Mouse (Mus musculus): ENCODE measurements around the gene Arhgef7. TPM values are rescaled to one million over a fixed set of nuclear protein-coding genes. Genes with fewer than 3 reads are reported as not detected.

The Arhgef7 gene
- polyA plus RNA-seq, 1 experiment from 2014 or later: 9.4 TPM

DNA sequence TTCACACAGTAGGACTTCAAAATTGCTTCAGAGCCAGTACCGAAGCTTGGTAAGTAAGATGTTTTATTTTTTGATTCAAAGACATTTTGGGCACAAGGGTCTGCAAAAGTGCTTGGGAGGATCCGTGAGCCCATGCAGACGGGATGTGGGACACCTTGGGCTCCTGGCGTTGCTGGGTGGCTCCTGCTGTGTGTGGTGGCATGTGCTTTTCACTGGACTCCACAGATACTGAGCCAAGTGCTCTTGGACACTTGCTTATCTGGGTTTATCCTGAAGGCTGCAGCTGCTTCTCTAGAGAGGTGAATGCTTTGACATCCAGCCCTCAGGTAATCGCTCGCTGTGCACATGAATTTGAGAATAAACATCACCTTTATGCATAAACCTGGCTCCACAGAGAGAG, 55.1 kb downstream of the Arhgef7 start:
- H3K27ac ChIP-seq: no peak overlapping the region
- peaks cover 32% of the 10 kb centered on the region for H3K36me3 ChIP-seq
- ATAC-seq (ENCODE audit: low read depth) (no peak), DNase-seq (no peak)
- H3K27me3 ChIP-seq: no peaks in the 10 kb centered on the region
- no peak overlapping the region for H3K4me2 ChIP-seq
- no peak overlapping the region for H3K4me3 ChIP-seq (replicated peaks)
- peaks cover 26% of the 10 kb centered on the region for H3K4me1 ChIP-seq (replicated peaks)
- 79% methylated on average over 6 of the region's 6 CpGs for WGBS (ENCODE audit: insufficient replicate concordance)
- H3K9me3 ChIP-seq (replicated peaks): no peaks in the 10 kb centered on the region
- H3K9ac ChIP-seq: no peak overlapping the region; the same call in 1 of the 2 replicates

DNA sequence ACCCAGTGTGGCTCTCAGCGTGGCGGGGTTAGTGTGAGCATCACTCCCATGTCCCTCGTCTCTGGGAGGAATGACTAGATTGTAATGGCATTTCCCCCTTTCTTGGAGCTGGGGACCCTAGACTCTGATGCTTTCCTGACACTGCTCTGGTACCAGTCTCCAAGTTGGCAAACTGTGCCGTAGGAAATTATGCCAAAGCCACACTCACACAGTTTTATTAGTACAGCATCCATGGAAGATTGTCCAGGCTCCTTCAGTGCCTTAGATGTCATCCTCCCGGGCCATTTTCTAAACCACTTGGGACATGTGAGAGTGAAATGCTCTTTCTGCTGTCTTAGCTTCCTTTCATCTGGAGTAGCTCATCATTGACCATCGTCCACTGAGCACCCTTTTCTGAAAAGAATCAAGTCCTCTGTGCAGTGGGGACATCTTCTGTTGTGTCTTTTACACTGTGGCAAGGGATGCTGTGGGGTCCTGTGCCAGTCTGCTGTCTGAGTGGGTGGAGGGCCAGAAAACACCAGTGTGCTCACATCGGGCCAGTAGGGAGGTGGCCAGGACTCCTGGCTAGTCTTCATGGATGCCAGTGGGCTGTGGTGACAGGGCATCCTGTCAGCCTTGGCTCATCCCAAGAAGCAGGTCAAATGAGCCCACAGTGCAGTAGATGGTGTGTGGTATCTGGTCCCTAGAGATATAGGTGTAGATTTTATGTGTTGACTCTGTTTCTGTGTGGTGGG, 56.5 kb downstream of the Arhgef7 start:
- 76% methylated on average over 7 of the region's 7 CpGs for WGBS (ENCODE audit: insufficient replicate concordance)
- Histone ChIP-seq H3K4me1 (replicated peaks) (peaks cover 15% of the 10 kb centered on the region), H3K4me2 (no peak overlapping the region), H3K9me3 (replicated peaks) (no peaks in the 10 kb centered on the region), H3K9ac (no peak overlapping the region), H3K4me3 (replicated peaks) (no peak overlapping the region), H3K27me3 (no peaks in the 10 kb centered on the region), H3K27ac (no peak overlapping the region), H3K36me3 (peaks cover 32% of the 10 kb centered on the region)
- DNase-seq (no peak), ATAC-seq (ENCODE audit: low read depth) (no peak)

DNA sequence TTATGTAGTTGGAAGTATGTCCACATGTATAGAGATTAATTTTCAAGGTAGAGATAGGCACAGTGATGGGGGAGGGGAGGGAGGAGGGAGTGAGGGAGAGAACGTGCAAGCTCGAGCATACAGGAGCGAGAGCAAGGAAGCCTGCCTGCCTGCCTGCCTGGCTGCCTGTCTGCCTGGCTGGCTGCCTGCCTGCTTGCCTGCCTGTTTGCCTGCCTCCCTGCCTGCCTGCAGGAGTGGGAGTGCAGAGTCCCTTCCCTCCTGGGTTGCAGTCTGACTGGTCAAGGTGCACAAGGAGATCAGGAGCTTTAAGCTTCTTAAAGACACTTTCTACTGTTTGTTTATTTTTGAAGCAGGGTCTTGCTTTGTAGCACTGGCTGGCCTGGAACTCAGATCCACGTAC, 57.6 kb downstream of the Arhgef7 start:
- 38% methylated on average over 4 of the region's 4 CpGs for WGBS (ENCODE audit: insufficient replicate concordance)

DNA sequence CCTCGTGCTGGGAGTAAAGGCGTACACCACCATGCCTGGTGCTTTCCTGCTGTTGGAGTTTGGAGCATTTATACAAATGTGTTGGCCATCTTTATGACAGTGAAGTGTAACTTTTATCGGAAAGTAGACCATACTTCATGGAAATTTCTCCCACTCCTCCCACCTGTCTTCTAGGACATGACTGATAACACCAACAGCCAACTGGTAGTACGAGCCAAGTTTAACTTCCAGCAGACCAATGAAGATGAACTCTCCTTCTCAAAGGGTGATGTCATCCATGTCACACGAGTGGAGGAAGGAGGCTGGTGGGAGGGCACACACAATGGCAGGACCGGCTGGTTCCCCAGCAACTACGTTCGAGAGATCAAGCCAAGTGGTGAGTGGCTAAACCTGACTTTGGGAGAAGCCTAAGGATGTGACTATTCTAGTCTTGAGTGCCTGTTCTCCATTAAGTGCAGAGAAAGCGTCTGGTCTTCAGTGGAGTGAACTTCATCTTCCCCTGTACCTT, 58.1 kb downstream of the Arhgef7 start:
- no peak overlapping the region for H3K4me2 ChIP-seq
- H3K9ac ChIP-seq: no peak overlapping the region
- no peak for DNase-seq
- no peaks in the 10 kb centered on the region for H3K9me3 ChIP-seq (replicated peaks)
- 65% methylated on average over 9 of the region's 9 CpGs for WGBS (ENCODE audit: insufficient replicate concordance)
- no peak overlapping the region for H3K4me3 ChIP-seq (replicated peaks)
- peaks cover 32% of the 10 kb centered on the region for H3K36me3 ChIP-seq
- ATAC-seq (ENCODE audit: low read depth): no peak
- no peaks in the 10 kb centered on the region for H3K27me3 ChIP-seq
- no peak overlapping the region for H3K27ac ChIP-seq
- H3K4me1 ChIP-seq (replicated peaks): peaks cover 4% of the 10 kb centered on the region; the same call in 1 of the 2 replicates

More for the DNA sequence above, 57.6 kb downstream of the Arhgef7 start:
- H3K4me1 ChIP-seq (replicated peaks): peaks cover 4% of the 10 kb centered on the region; the same call in 1 of the 2 replicates
- no peak overlapping the region for H3K4me3 ChIP-seq (replicated peaks)
- H3K36me3 ChIP-seq: peaks cover 32% of the 10 kb centered on the region
- no peak overlapping the region for H3K4me2 ChIP-seq
- H3K9ac ChIP-seq: no peak overlapping the region
- ATAC-seq (ENCODE audit: low read depth): no peak
- no peaks in the 10 kb centered on the region for H3K9me3 ChIP-seq (replicated peaks)
- H3K27ac ChIP-seq: no peak overlapping the region
- H3K27me3 ChIP-seq: no peaks in the 10 kb centered on the region
- no peak for DNase-seq

DNA sequence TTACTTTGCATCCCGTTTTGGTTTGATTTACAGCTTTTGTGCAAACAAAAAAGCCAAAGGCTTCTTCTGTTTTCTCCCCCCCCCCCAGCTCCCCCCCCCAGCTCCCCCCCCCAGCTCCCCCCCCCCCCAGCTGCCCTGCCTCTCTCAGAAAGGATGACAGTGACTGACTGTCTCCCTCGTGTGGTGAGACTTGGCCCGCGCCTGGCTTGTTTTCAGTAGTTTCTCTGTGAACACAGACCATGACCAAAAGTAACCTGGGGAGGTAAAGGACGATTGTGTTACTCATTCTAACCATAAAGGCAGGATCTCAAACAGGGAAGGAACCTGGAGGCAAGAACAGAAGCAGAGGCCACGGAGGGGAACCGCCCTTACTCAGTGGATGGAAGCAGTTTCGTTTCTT, 60.7 kb downstream of the Arhgef7 start:
- Histone ChIP-seq H3K4me1 (replicated peaks) (peaks cover 4% of the 10 kb centered on the region; the same call in 1 of the 2 replicates), H3K4me2 (no peak overlapping the region), H3K27ac (no peak overlapping the region), H3K9me3 (replicated peaks) (no peaks in the 10 kb centered on the region), H3K4me3 (replicated peaks) (no peak overlapping the region), H3K9ac (no peak overlapping the region), H3K27me3 (no peaks in the 10 kb centered on the region), H3K36me3 (peaks cover 41% of the 10 kb centered on the region)
- DNase-seq: no peak
- 55% methylated on average over 8 of the region's 8 CpGs for WGBS (ENCODE audit: insufficient replicate concordance)
- no peak for ATAC-seq (ENCODE audit: low read depth)

DNA sequence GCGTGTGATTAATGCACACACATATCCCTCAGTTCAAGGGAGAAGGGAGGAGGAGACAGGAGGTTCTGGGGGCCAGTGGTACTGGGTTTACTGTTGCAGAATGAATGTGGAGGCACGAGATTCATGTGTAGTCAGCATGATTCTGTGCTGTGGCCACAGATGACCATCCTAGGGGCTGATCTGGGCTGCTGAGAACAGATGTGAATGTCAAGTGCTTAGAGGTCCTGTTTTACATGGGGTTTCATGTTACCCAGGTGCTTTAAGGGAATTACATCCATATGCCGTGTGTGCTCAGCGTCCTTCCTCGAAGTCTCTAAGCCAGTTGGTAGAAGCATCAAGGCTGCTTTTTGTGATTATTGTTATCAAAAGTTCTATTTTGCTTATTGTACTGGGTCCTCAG, 61.6 kb downstream of the Arhgef7 start:
- peaks cover 4% of the 10 kb centered on the region; the same call in 1 of the 2 replicates for H3K4me1 ChIP-seq (replicated peaks)
- no peak overlapping the region for H3K9ac ChIP-seq
- peaks cover 34% of the 10 kb centered on the region for H3K36me3 ChIP-seq
- H3K4me3 ChIP-seq (replicated peaks): no peak overlapping the region
- 81% methylated on average over 5 of the region's 5 CpGs for WGBS (ENCODE audit: insufficient replicate concordance)
- no peaks in the 10 kb centered on the region for H3K9me3 ChIP-seq (replicated peaks)
- ATAC-seq (ENCODE audit: low read depth) (no peak), DNase-seq (no peak)
- H3K27me3 ChIP-seq: no peaks in the 10 kb centered on the region
- H3K27ac ChIP-seq: no peak overlapping the region
- no peak overlapping the region for H3K4me2 ChIP-seq

DNA sequence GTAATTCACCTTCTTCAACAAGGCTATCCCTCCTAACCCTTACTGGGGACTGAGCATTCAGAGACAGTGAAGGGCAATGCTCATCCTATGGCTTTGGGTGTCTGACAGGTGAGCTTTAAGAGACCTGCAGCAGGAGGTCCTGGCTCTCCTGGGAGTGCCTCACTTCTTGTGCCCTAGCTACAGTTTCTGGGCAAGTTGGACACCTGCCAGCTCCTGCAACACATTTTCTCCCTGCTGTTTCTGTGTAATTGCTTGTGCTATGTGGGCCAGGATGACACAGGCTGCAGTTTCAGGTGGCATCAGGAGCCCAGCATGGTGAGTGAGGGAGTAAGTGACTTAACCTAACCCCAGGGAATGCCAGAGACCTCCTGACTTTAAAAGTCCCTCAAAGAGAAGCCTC, 67.4 kb downstream of the Arhgef7 start:
- no peaks in the 10 kb centered on the region for H3K9me3 ChIP-seq (replicated peaks)
- peaks cover 27% of the 10 kb centered on the region for H3K36me3 ChIP-seq
- H3K27me3 ChIP-seq: no peaks in the 10 kb centered on the region
- DNase-seq (no peak), ATAC-seq (ENCODE audit: low read depth) (no peak)
- no peak overlapping the region for H3K4me3 ChIP-seq (replicated peaks)
- no peak overlapping the region for H3K4me2 ChIP-seq
- no peak overlapping the region for H3K9ac ChIP-seq
- no peak overlapping the region for H3K27ac ChIP-seq
- no peaks in the 10 kb centered on the region for H3K4me1 ChIP-seq (replicated peaks)

DNA sequence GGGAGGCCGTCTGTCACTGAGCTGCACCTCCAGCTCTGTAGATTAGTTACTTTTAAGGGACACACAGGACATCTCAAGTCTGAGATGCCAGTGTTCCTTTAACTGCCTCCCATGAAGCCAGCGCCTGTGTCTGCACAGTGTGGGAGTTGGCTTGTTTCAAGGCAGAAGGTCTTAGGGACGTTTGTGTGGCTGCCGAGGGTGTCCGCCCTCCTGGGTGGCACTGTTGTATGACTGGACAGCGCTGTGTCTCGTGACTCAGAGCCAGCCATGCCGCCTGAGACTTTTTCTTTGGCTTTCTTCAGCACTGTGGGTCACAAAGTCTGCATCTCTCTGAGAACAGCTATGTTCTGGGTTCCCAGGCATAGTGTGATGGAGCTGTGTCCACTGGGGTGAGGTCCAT, 69.6 kb downstream of the Arhgef7 start:
- H3K4me1 ChIP-seq (replicated peaks): no peaks in the 10 kb centered on the region; the same call in 1 of the 2 replicates
- no peak overlapping the region for H3K27ac ChIP-seq
- no peak overlapping the region for H3K4me3 ChIP-seq (replicated peaks)
- H3K4me2 ChIP-seq: no peak overlapping the region
- peaks cover 33% of the 10 kb centered on the region for H3K36me3 ChIP-seq
- no peak overlapping the region for H3K9ac ChIP-seq
- DNase-seq (no peak), ATAC-seq (ENCODE audit: low read depth) (no peak)
- no peaks in the 10 kb centered on the region for H3K9me3 ChIP-seq (replicated peaks)
- no peaks in the 10 kb centered on the region for H3K27me3 ChIP-seq
- WGBS (ENCODE audit: insufficient replicate concordance): 77% methylated on average over 8 of the region's 8 CpGs

DNA sequence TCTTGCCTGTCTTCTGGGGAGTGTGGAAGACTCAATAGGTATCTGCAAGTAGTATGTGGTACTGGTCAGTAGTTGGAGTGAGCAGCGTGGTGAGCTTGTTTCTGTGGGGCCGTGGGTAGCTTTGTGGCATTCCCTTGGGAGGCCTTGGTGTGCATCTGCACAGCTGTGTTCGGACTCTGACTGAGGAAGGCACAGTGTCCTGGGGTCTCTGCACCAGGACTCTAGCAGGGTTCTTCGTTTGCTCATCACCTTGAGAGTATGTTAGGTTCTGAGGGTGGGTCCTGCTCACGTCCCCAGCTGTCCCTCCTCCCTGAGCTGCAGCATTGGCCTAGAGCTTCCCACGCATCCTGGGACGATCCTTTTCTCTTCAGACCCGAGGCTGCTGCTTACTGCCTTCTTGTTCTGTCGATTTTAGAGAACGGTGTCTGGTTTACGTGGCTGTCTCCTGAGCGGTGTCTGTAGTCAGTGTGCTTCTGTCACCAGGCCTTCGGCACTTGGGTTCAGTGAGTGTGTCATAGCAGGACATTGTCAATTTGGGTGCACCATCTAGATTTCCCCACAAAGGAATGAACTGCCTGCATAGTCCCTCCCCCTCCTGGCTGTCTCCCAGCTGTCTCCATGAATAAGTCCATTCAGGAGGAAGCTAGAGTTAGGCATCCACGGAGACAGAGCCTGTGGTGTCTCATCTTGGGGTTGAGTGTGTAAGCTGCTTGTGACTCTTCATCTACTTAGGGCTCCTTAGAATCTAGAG, 70.4 kb downstream of the Arhgef7 start:
- Histone ChIP-seq H3K27ac (no peak overlapping the region), H3K4me1 (replicated peaks) (no peaks in the 10 kb centered on the region; the same call in 1 of the 2 replicates), H3K9me3 (replicated peaks) (no peaks in the 10 kb centered on the region), H3K36me3 (peaks cover 31% of the 10 kb centered on the region), H3K4me2 (no peak overlapping the region), H3K9ac (no peak overlapping the region), H3K4me3 (replicated peaks) (no peak overlapping the region), H3K27me3 (no peaks in the 10 kb centered on the region)
- ATAC-seq (ENCODE audit: low read depth): no peak
- no peak for DNase-seq
- 77% methylated on average over 14 of the region's 14 CpGs for WGBS (ENCODE audit: insufficient replicate concordance)

DNA sequence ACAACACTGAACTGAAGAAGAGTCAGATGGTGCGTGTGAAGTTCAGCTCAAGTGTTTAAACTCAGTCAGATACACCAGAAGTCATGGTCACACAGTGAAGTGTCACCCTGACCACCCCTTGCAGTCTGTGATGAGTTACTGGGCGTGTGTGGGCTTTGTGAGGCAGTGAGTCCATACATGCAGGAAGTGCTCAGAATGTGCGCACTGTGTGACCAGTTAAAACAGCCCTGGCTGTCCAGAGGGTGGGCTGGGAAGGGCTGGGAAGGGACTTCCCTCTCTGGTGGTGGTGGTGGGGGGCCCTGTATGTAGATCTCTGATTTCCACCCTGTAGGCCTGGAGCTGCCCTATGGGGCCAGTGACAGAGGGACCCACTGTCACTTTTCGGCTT, 71.0 kb downstream of the Arhgef7 start:
- Histone ChIP-seq H3K27ac (no peak overlapping the region), H3K27me3 (no peaks in the 10 kb centered on the region), H3K4me2 (no peak overlapping the region), H3K4me3 (replicated peaks) (no peak overlapping the region), H3K36me3 (peaks cover 30% of the 10 kb centered on the region), H3K4me1 (replicated peaks) (no peaks in the 10 kb centered on the region; the same call in 1 of the 2 replicates), H3K9ac (no peak overlapping the region), H3K9me3 (replicated peaks) (no peaks in the 10 kb centered on the region)
- WGBS (ENCODE audit: insufficient replicate concordance): 80% methylated on average over 4 of the region's 4 CpGs
- DNase-seq (no peak), ATAC-seq (ENCODE audit: low read depth) (no peak)

DNA sequence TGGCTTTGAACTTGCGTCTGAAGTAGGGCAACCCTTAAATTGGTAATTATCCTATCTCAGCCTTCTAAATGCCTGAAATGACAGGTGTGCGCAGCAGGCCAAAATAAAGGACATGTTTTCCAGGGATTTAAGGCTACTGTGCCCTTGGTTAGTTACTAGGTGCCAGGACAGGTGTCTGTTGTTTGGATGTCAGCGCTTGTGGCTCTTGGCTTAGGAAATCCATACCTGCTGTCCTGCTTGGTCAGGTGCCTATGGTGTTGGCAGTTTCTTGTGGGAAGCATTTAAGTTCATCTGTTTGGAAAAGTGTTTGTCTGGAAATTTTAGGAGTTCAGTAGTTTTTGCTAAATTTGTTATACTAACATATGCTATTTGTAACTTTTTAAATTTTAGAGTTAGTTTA, 71.6 kb downstream of the Arhgef7 start:
- DNase-seq (no peak), ATAC-seq (ENCODE audit: low read depth) (no peak)
- 81% methylated on average over 3 of the region's 3 CpGs for WGBS (ENCODE audit: insufficient replicate concordance)
- no peaks in the 10 kb centered on the region for H3K27me3 ChIP-seq
- no peak overlapping the region for H3K4me3 ChIP-seq (replicated peaks)
- H3K36me3 ChIP-seq: peaks cover 30% of the 10 kb centered on the region
- no peak overlapping the region for H3K9ac ChIP-seq
- H3K27ac ChIP-seq: no peak overlapping the region
- H3K4me2 ChIP-seq: no peak overlapping the region
- H3K9me3 ChIP-seq (replicated peaks): no peaks in the 10 kb centered on the region
- H3K4me1 ChIP-seq (replicated peaks): no peaks in the 10 kb centered on the region; the same call in 1 of the 2 replicates
